Mouse (Mus musculus): Measurements from ENCODE around the gene Adgrf5. TPM values are rescaled to one million over a fixed set of nuclear protein-coding genes. Genes with fewer than 3 reads are reported as not detected.

Gene Adgrf5
- total and polyA plus RNA-seq, 3 experiments, result not detected

DNA sequence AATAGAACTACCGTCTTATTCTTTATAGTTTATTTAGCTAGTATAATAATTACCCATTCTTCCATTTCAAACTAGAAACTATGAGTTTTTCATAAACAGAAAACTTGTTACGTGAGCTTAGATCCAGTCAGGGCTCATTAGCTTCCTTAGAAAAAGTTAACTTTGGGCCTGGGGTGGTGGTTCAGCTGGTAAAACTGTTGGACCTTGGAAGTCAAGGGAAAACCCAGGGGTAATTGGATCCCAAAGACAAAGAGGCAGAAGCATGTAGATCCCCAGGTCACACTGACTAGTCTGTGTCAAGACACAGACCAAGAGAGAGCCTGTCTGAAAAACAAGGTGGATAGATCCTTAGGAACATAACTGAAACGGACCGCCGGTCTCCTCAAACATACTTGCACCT lies 141.4 kb downstream of the Adgrf5 start:
- no peaks in the 10 kb centered on the region for H3K36me3 ChIP-seq (replicated peaks in 1 of 2; ENCODE audit: control insufficient read depth in 1 of 2, insufficient read depth in 1 of 2, low read length in 1 of 2)
- no peaks in the 10 kb centered on the region for H3K27me3 ChIP-seq (replicated peaks)
- no peak overlapping the region for H3K4me2 ChIP-seq (ENCODE audit: insufficient read depth, low read depth, poor library complexity, severe bottlenecking)
- no peaks in the 10 kb centered on the region for H3K4me1 ChIP-seq (ENCODE audit: control insufficient read depth in 1 of 2, insufficient read depth in 2 of 2)
- H3K4me3 ChIP-seq (replicated peaks in 1 of 3; ENCODE audit: low read depth in 2 of 3, low read length in 2 of 3, poor library complexity in 1 of 3), result no peak overlapping the region
- in situ Hi-C loops (cut with MboI; ENCODE audit: low pct_ligation_motif_present, low pct_unique_long_range_greater_than_20kb, low sequenced_read_pairs), result no loop called here
- H3K79me2 ChIP-seq (replicated peaks; ENCODE audit: control insufficient read depth, extremely low read depth, insufficient read depth, poor library complexity, severe bottlenecking), result no peaks in the 10 kb centered on the region
- dilution Hi-C loops (cut with MboI; ENCODE audit: extremely low pct_ligation_motif_present, extremely low pct_unique_long_range_greater_than_20kb, low sequenced_read_pairs), result no loop called here
- H3K27ac ChIP-seq (ENCODE audit: insufficient read depth, low read depth), result no peak overlapping the region
- no peak for TF ChIP-seq ZMIZ1 (IDR thresholded peaks at IDR 0.05; ENCODE audit: low read depth, low read length)
- TF ChIP-seq ZC3H11A (IDR thresholded peaks at IDR 0.05; ENCODE audit: low read depth, low read length), result no peak
- no peak for TF ChIP-seq CHD1 (IDR thresholded peaks at IDR 0.05; ENCODE audit: low read depth, low read length)
- no peak for TF ChIP-seq MXI1 (IDR thresholded peaks at IDR 0.05; ENCODE audit: low read depth, low read length)
- TF ChIP-seq USF2 (conservative IDR thresholded peaks at IDR 0.05; ENCODE audit: low read depth, low read length), result no peak
- TF ChIP-seq JUN (IDR thresholded peaks at IDR 0.05; ENCODE audit: insufficient read depth, low read depth, low read length), result no peak
- TF ChIP-seq CTCF (conservative IDR thresholded peaks at IDR 0.05 in 1 of 2, IDR thresholded peaks at IDR 0.05 in 1 of 2; ENCODE audit: low read depth in 2 of 2, low read length in 2 of 2), result no peak
- TF ChIP-seq PAX5 (IDR thresholded peaks at IDR 0.05; ENCODE audit: low read length), result no peak
- no peak for TF ChIP-seq UBTF (IDR thresholded peaks at IDR 0.05; ENCODE audit: low read depth, low read length)
- TF ChIP-seq RCOR1 (conservative IDR thresholded peaks at IDR 0.05; ENCODE audit: low read depth, low read length), result no peak
- no peak for TF ChIP-seq E2F4 (IDR thresholded peaks at IDR 0.05; ENCODE audit: insufficient replicate concordance, low read depth, low read length)
- TF ChIP-seq NELFE (IDR thresholded peaks at IDR 0.05; ENCODE audit: low read depth, low read length), result no peak
- no peak for TF ChIP-seq NRF1 (IDR thresholded peaks at IDR 0.05; ENCODE audit: low read depth, low read length)
- TF ChIP-seq RAD21 (IDR thresholded peaks at IDR 0.05; ENCODE audit: low read depth, low read length), result no peak
- TF ChIP-seq HCFC1 (IDR thresholded peaks at IDR 0.05; ENCODE audit: low read depth, low read length), result no peak
- TF ChIP-seq ZKSCAN1 (IDR thresholded peaks at IDR 0.05; ENCODE audit: borderline replicate concordance, low read depth, low read length), result no peak
- TF ChIP-seq SIN3A (IDR thresholded peaks at IDR 0.05; ENCODE audit: low read length), result no peak
- no peak for DNase-seq (ENCODE audit: extremely low read depth)
- peaks cover 22% of the 10 kb centered on the region for H3K9me3 ChIP-seq (replicated peaks; ENCODE audit: low read length)
- H3K9ac ChIP-seq (ENCODE audit: insufficient read depth, low read depth), result no peak overlapping the region

DNA sequence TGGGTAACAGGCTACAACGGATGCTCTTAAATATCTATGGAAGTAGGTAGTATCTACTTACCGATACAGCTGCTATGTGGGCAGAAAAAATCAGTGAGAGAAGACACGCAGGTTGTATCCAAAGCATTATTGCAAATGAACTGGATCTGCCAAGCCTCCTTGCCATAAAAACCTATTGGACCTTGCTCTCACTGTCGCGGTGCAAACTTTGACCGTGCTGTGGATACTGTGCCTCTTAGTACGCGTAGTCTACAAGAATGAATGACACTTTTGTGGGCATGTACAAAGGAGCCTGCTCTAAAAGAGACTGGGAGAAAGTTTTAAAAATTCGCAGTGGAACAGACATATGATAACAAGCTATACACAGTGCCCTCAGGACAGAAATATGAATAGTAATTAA lies 142.3 kb downstream of the Adgrf5 start, which contains the start of gene Mep1a:
TSS of gene Mep1a (minus strand) at position 221 of the 400 bp plus-strand sequence.
- in situ Hi-C loops (cut with MboI; ENCODE audit: low pct_ligation_motif_present, low pct_unique_long_range_greater_than_20kb, low sequenced_read_pairs) (no loop called here), dilution Hi-C loops (cut with MboI; ENCODE audit: extremely low pct_ligation_motif_present, extremely low pct_unique_long_range_greater_than_20kb, low sequenced_read_pairs) (no loop called here)

More for the DNA sequence above, 142.3 kb downstream of the Adgrf5 start, which contains the start of gene Mep1a:
- Histone ChIP-seq H3K79me2 (replicated peaks; ENCODE audit: control insufficient read depth, extremely low read depth, insufficient read depth, poor library complexity, severe bottlenecking) (no peaks in the 10 kb centered on the region), H3K4me3 (replicated peaks in 1 of 3; ENCODE audit: low read depth in 2 of 3, low read length in 2 of 3, poor library complexity in 1 of 3) (no peak within 1 kb of the TSS), H3K4me1 (ENCODE audit: control insufficient read depth in 1 of 2, insufficient read depth in 2 of 2) (no peaks in the 10 kb centered on the region), H3K36me3 (replicated peaks in 1 of 2; ENCODE audit: control insufficient read depth in 1 of 2, insufficient read depth in 1 of 2, low read length in 1 of 2) (no peaks in the 10 kb centered on the region), H3K27me3 (replicated peaks) (no peaks in the 10 kb centered on the region), H3K9ac (ENCODE audit: insufficient read depth, low read depth) (no peak within 1 kb of the TSS), H3K4me2 (ENCODE audit: insufficient read depth, low read depth, poor library complexity, severe bottlenecking) (no peak within 1 kb of the TSS), H3K27ac (ENCODE audit: insufficient read depth, low read depth) (no peak within 1 kb of the TSS), H3K9me3 (replicated peaks; ENCODE audit: low read length) (peaks cover 20% of the 10 kb centered on the region)
- no peak for TF ChIP-seq CHD2 (IDR thresholded peaks at IDR 0.05; ENCODE audit: low read length)
- TF ChIP-seq GABPA (IDR thresholded peaks at IDR 0.05; ENCODE audit: insufficient replicate concordance, low read depth, low read length), result no peak
- TF ChIP-seq ZC3H11A (IDR thresholded peaks at IDR 0.05; ENCODE audit: low read depth, low read length), result no peak
- TF ChIP-seq JUND (conservative IDR thresholded peaks at IDR 0.05; ENCODE audit: low read depth, low read length), result no peak
- TF ChIP-seq IRF4 (IDR thresholded peaks at IDR 0.05; ENCODE audit: low read depth, low read length), result no peak
- no peak for TF ChIP-seq SMC3 (IDR thresholded peaks at IDR 0.05; ENCODE audit: low read depth, low read length)
- no peak for TF ChIP-seq SIN3A (IDR thresholded peaks at IDR 0.05; ENCODE audit: low read length)
- TF ChIP-seq CTCF (conservative IDR thresholded peaks at IDR 0.05 in 1 of 2, IDR thresholded peaks at IDR 0.05 in 1 of 2; ENCODE audit: low read depth in 2 of 2, low read length in 2 of 2), result no peak
- no peak for TF ChIP-seq KAT2A (IDR thresholded peaks at IDR 0.05; ENCODE audit: insufficient replicate concordance, low read length)
- no peak for TF ChIP-seq TBP (conservative IDR thresholded peaks at IDR 0.05; ENCODE audit: low read depth, low read length)
- TF ChIP-seq MAFK (IDR thresholded peaks at IDR 0.05; ENCODE audit: insufficient replicate concordance, low read length), result no peak
- no peak for DNase-seq (ENCODE audit: extremely low read depth)

Measured in CH12.LX (cell line).